Mouse (Mus musculus): ENCODE measurements around the gene Mcm2. TPM values are rescaled to one million over a fixed set of nuclear protein-coding genes. Genes with fewer than 3 reads are reported as not detected.
A peak's percentile ranks its signal among the peaks of the same experiment; 100 is the strongest.

Mcm2 gene
- polyA plus RNA-seq, 1 experiment from 2014 or later: 24.2 TPM

DNA sequence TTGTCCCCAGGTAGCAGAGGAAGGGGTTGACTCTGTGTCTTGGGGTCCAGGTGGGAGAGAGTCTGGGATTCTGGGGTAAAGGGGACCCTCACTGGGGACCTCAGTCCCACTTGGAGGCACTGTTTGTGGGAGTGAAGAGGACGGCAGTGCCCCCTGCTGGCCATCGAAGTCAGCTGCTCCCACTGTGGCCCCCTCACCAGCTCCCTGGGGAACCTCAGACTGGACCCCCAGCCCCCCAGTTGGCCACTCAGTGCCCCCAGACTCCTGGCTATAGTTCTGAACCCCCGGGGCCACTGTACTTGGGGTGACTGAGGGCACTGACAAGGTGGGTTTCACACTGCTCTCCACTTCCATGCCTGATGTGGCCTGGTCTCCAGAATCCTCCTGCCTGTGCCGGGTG lies 49.3 kb downstream of the Mcm2 start:
- H3K9ac ChIP-seq (ENCODE audit: low read length): no peak overlapping the region
- ATAC-seq (ENCODE audit: low FRiP score, low TSS enrichment): peak; percentile 11; the same call in 1 of the 2 replicates

GRCm38 (mm10) chr6:88847571-88847970 lies 51.0 kb downstream of the Mcm2 start:
- WGBS: 64% methylated on average over 2 of the region's 2 CpGs

More for the DNA sequence above, 49.3 kb downstream of the Mcm2 start:
- H3K4me3 ChIP-seq (ENCODE audit: low read depth, low read length): no peak overlapping the region
- no peak for DNase-seq (ENCODE audit: low spot score)
- WGBS: 61% methylated on average over 4 of the region's 4 CpGs
- no peak overlapping the region for H3K27ac ChIP-seq (replicated peaks)
- TF ChIP-seq EP300 (optimal IDR thresholded peaks at IDR 0.05) (no peak), CTCF (IDR thresholded peaks at IDR 0.05; ENCODE audit: low read depth) (peak; percentile 68)
- H3K27me3 ChIP-seq (ENCODE audit: control insufficient read depth, insufficient read depth, low read length): no peaks in the 10 kb centered on the region
- H3K4me1 ChIP-seq (replicated peaks; ENCODE audit: control insufficient read depth, insufficient read depth): no peaks in the 10 kb centered on the region
- no peaks in the 10 kb centered on the region for H3K9me3 ChIP-seq (ENCODE audit: control insufficient read depth, low read length)
- H3K36me3 ChIP-seq (ENCODE audit: control insufficient read depth, insufficient read depth, low read length): no peaks in the 10 kb centered on the region
- no peak overlapping the region for H3K4me2 ChIP-seq (replicated peaks; ENCODE audit: low read depth)

DNA sequence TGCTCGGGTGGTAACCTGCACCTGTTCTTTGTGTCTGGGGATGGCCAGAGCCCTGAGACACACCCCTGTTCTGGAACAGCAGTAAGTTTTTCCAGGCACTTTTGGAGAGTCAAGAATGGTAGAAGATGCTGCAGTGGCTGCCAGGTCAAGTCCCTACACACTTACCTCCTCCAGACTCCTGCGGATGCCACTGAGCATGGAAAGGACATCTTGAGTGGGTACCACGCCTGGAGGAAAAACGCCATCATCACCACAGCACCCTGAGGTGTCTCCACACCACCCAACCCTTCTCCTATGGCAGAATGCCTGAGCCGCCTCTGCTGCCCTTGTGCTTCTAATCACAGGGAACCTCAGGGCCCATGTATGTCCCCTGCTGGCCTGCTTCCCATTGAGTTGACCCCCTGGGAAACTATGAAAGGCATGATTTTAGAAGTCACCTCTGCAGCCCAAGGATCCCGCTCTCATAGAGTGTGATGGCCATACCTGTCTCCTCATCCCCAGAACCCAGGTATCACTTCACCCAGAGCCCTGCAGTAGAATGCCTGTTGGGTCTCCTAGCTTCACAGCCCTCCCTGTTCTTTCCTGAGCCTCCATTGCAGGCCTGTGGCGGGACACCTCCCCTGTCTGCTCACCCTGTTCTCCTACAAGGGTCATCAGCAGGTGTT lies 53.5 kb downstream of the Mcm2 start:
- WGBS: 92% methylated on average over 7 of the region's 7 CpGs
- no peak overlapping the region for H3K4me3 ChIP-seq (ENCODE audit: low read depth, low read length)

More at GRCm38 (mm10) chr6:88847571-88847970, 51.0 kb downstream of the Mcm2 start:
- H3K27ac ChIP-seq (replicated peaks): no peak overlapping the region
- H3K9ac ChIP-seq (ENCODE audit: low read length): no peak overlapping the region
- no peaks in the 10 kb centered on the region for H3K27me3 ChIP-seq (ENCODE audit: control insufficient read depth, insufficient read depth, low read length)
- H3K4me1 ChIP-seq (replicated peaks; ENCODE audit: control insufficient read depth, insufficient read depth): no peaks in the 10 kb centered on the region
- H3K9me3 ChIP-seq (ENCODE audit: control insufficient read depth, low read length): no peaks in the 10 kb centered on the region
- ATAC-seq (ENCODE audit: low FRiP score, low TSS enrichment) (no peak), DNase-seq (ENCODE audit: low spot score) (no peak)
- TF ChIP-seq CTCF (IDR thresholded peaks at IDR 0.05; ENCODE audit: low read depth) (no peak), EP300 (optimal IDR thresholded peaks at IDR 0.05) (no peak)
- no peak overlapping the region for H3K4me3 ChIP-seq (ENCODE audit: low read depth, low read length)
- no peaks in the 10 kb centered on the region for H3K36me3 ChIP-seq (ENCODE audit: control insufficient read depth, insufficient read depth, low read length)
- H3K4me2 ChIP-seq (replicated peaks; ENCODE audit: low read depth): no peak overlapping the region

GRCm38 (mm10) chr6:88843781-88844725 lies 54.5 kb downstream of the Mcm2 start:
- H3K9ac ChIP-seq (ENCODE audit: low read length): no peak overlapping the region
- TF ChIP-seq CTCF (IDR thresholded peaks at IDR 0.05; ENCODE audit: low read depth): no peak
- TF ChIP-seq EP300 (optimal IDR thresholded peaks at IDR 0.05): no peak
- H3K4me3 ChIP-seq (ENCODE audit: low read depth, low read length): no peak overlapping the region
- H3K9me3 ChIP-seq (ENCODE audit: control insufficient read depth, low read length): no peaks in the 10 kb centered on the region
- H3K4me1 ChIP-seq (replicated peaks; ENCODE audit: control insufficient read depth, insufficient read depth): peaks cover 4% of the 10 kb centered on the region; the same call in 1 of the 2 replicates
- WGBS: 86% methylated on average over 9 of the region's 9 CpGs
- no peak overlapping the region for H3K27ac ChIP-seq (replicated peaks)
- H3K36me3 ChIP-seq (ENCODE audit: control insufficient read depth, insufficient read depth, low read length): no peaks in the 10 kb centered on the region
- ATAC-seq (ENCODE audit: low FRiP score, low TSS enrichment) (no peak), DNase-seq (ENCODE audit: low spot score) (no peak)
- no peak overlapping the region for H3K4me2 ChIP-seq (replicated peaks; ENCODE audit: low read depth)
- H3K27me3 ChIP-seq (ENCODE audit: control insufficient read depth, insufficient read depth, low read length): no peaks in the 10 kb centered on the region

More for the DNA sequence above, 53.5 kb downstream of the Mcm2 start:
- ATAC-seq (ENCODE audit: low FRiP score, low TSS enrichment) (no peak), DNase-seq (ENCODE audit: low spot score) (no peak)
- no peaks in the 10 kb centered on the region for H3K36me3 ChIP-seq (ENCODE audit: control insufficient read depth, insufficient read depth, low read length)
- H3K4me1 ChIP-seq (replicated peaks; ENCODE audit: control insufficient read depth, insufficient read depth): peaks cover 4% of the 10 kb centered on the region; the same call in 1 of the 2 replicates
- H3K9ac ChIP-seq (ENCODE audit: low read length): no peak overlapping the region
- H3K27ac ChIP-seq (replicated peaks): no peak overlapping the region
- no peaks in the 10 kb centered on the region for H3K27me3 ChIP-seq (ENCODE audit: control insufficient read depth, insufficient read depth, low read length)
- no peaks in the 10 kb centered on the region for H3K9me3 ChIP-seq (ENCODE audit: control insufficient read depth, low read length)
- H3K4me2 ChIP-seq (replicated peaks; ENCODE audit: low read depth): no peak overlapping the region
- no peak for TF ChIP-seq EP300 (optimal IDR thresholded peaks at IDR 0.05)
- no peak for TF ChIP-seq CTCF (IDR thresholded peaks at IDR 0.05; ENCODE audit: low read depth)

- TF ChIP-seq EP300 (optimal IDR thresholded peaks at IDR 0.05) (no peak), CTCF (IDR thresholded peaks at IDR 0.05; ENCODE audit: low read depth) (no peak)
- ATAC-seq (ENCODE audit: low FRiP score, low TSS enrichment): no peak
- Histone ChIP-seq H3K9me3 (ENCODE audit: control insufficient read depth, low read length) (no peaks in the 10 kb centered on the region), H3K4me3 (ENCODE audit: low read depth, low read length) (peak overlapping the region; percentile 86; the same call in 1 of the 2 replicates), H3K27ac (replicated peaks) (no peak overlapping the region), H3K27me3 (ENCODE audit: control insufficient read depth, insufficient read depth, low read length) (no peaks in the 10 kb centered on the region), H3K4me1 (replicated peaks; ENCODE audit: control insufficient read depth, insufficient read depth) (peaks cover 4% of the 10 kb centered on the region; the same call in 1 of the 2 replicates), H3K4me2 (replicated peaks; ENCODE audit: low read depth) (peak overlapping the region; percentile 92), H3K9ac (ENCODE audit: low read length) (no peak overlapping the region), H3K36me3 (ENCODE audit: control insufficient read depth, insufficient read depth, low read length) (peaks cover 3% of the 10 kb centered on the region; the same call in 1 of the 2 replicates)
- 75% methylated on average over 7 of the region's 7 CpGs for WGBS
- no peak for DNase-seq (ENCODE audit: low spot score)
These were observed 55.3 kb downstream of the Mcm2 start for GRCm38 (mm10) chr6:88843241-88843640.

Data from stomach, postnatal 0 days (tissue).